ENCODE assay signal across 8 mouse cellular contexts in the genomic region with DNA sequence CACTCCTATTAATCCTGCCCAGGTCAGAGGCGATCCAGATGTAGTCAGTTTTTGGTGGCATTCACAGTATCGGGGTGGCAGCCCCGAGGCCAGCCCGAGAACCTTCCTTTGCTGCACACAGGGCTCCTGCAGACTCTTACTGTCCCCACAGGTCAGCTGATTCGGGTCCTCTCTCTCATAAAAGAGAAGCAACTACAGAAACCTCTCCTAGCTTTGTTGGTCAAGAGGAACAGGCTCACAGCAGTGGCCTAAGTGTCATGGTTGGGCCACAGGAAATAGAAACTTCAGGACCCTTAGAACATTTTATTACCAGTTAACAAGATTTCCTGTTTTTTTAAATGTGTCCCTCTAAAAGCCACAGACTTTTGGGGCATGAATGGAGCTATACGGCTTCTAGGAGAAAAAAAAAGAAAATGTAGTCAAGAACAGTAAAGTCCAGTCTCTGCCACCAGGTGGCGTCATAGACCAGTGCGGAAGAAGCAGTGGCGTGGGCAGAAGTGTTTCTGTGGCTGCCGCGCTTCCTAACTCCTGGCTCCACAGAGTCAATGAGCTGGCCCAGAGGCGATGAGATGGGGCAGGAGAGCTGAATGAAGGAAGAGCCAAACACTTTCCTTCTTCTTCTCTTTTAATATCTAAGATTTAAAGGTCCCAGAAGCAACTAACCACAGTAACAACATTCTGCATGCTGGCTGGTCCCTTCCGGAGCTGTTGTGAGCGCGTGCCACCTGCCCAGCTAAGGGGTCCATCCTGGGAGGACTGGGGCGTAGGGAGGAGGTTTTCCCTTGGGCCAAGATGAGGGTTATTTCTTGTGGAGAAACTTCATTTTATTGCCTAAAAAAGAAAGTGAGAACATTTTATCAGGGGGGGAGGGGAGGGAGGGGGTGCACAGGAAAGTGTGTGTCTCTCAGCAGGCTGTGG. TPM values are rescaled to one million over a fixed set of nuclear protein-coding genes. Genes with fewer than 3 reads are reported as not detected.
DNase-seq lines count a peak whose midpoint lies in the region; ATAC-seq lines count a peak whose summit lies in the region.

No protein-coding gene starts in this region.

- H3K4me1 ChIP-seq in hindbrain, embryonic 14.5 days (replicated peaks; ENCODE audit: control insufficient read depth, insufficient read depth, low read length): no peaks in the 10 kb centered on the region

- no peak overlapping the region for H3K4me2 ChIP-seq in hindbrain, embryonic 14.5 days (replicated peaks)

- WGBS in hindbrain, embryonic 14.5 days: 50% methylated on average over 16 of the region's 16 CpGs

- no peak overlapping the region for H3K27ac ChIP-seq in hindbrain, embryonic 14.5 days

- ATAC-seq in hindbrain, embryonic 14.5 days (ENCODE audit: low FRiP score): peak; percentile 73; the same call in 1 of the 2 replicates

- H3K36me3 ChIP-seq in hindbrain, embryonic 14.5 days (replicated peaks; ENCODE audit: control insufficient read depth, insufficient read depth): peaks cover 50% of the 10 kb centered on the region

- no peaks in the 10 kb centered on the region for H3K27me3 ChIP-seq in hindbrain, embryonic 14.5 days (ENCODE audit: control insufficient read depth, insufficient read depth, low read length)

- no peaks in the 10 kb centered on the region for H3K9me3 ChIP-seq in hindbrain, embryonic 14.5 days (ENCODE audit: control insufficient read depth, low read length)

- no peak overlapping the region for H3K4me3 ChIP-seq in hindbrain, embryonic 14.5 days (replicated peaks; ENCODE audit: low read length)

- DNase-seq in R1 (ENCODE audit: low read depth, low spot score): peak; percentile 87
- DNase-seq in cerebellum, postnatal 10 days: peak; percentile 89 to 93
- peak; percentile 84 to 86 for DNase-seq in frontal cortex, postnatal 36 days (ENCODE audit: low spot score in 2 of 2)
- DNase-seq in hindbrain, embryonic 14.5 days (ENCODE audit: low spot score): peak; percentile 91
- peak; percentile 61 to 91 for DNase-seq in layer of hippocampus, postnatal 25 days (ENCODE audit: extremely low spot score in 1 of 2, low spot score in 1 of 2)
- DNase-seq in lung, postnatal 36 days: peak; percentile 92
- peak; percentile 91 for DNase-seq in retina, embryonic 14.5 days (ENCODE audit: low spot score)
- peak; percentile 68 to 74 for DNase-seq in thymus, postnatal 36 days

- H3K9ac ChIP-seq in hindbrain, embryonic 14.5 days: no peak overlapping the region

RNA-seq across cellular contexts. Expression of gene Mkrn1, which starts 42.6 kb away (rescaled TPM):
- polyA plus RNA-seq in hindbrain, embryonic 14.5 days (2014; fragmentation: Nextera tagmentation; extraction: Ambion mirVana): 247 and 275 TPM in 2 replicates
- 100 to 1,000 TPM; 131 to 144 TPM for total RNA-seq in layer of hippocampus, postnatal 25 days (2021)
